Mouse (Mus musculus) liver, embryonic 12.5 days (tissue): ENCODE measurements around the gene Hnrnpu. TPM values are rescaled to one million over a fixed set of nuclear protein-coding genes. Genes with fewer than 3 reads are reported as not detected.
A peak's percentile ranks its signal among the peaks of the same experiment; 100 is the strongest.
"Not testable (repeated sequence)": the region's sequence is repeated elsewhere in the genome, so short reads cannot be mapped to it uniquely, and the experiment has no call there.

Source experiments
- ATAC-seq: fragments of 200-750 bp; cut with Nextera tagmentation; 2 replicates; pipeline ENCODE4 v1.8.0; 2017; ENCODE audit warnings: moderate number of reproducible peaks, mild to moderate bottlenecking, moderate library complexity
- H3K27ac ChIP-seq: fragments of 300-500 bp; sonication (generic); 2 replicates; pipeline ENCODE4 v1.5.1; 2016; ENCODE audit warnings: mild to moderate bottlenecking
- H3K27me3 ChIP-seq: fragments of 300-500 bp; sonication (generic); replicated peaks from 2 replicates; pipeline ENCODE4 v1.6.1; 2016; ENCODE audit warnings: mild to moderate bottlenecking, moderate library complexity
- H3K36me3 ChIP-seq: fragments of 300-500 bp; sonication (generic); 2 replicates; pipeline ENCODE4 v1.6.1; 2016; ENCODE audit warnings: mild to moderate bottlenecking, moderate library complexity
- H3K4me1 ChIP-seq: fragments of 300-500 bp; sonication (generic); 2 replicates; pipeline ENCODE4 v1.6.1; 2016
- H3K4me2 ChIP-seq: fragments of 300-500 bp; sonication (generic); 2 replicates; pipeline ENCODE4 v1.6.1; 2016; ENCODE audit warnings: mild to moderate bottlenecking, moderate library complexity
- H3K4me3 ChIP-seq: fragments of 300-500 bp; sonication (generic); 2 replicates; pipeline ENCODE4 v1.5.1; 2016; ENCODE audit warnings: mild to moderate bottlenecking, moderate library complexity
- H3K9ac ChIP-seq: fragments of 300-500 bp; sonication (generic); 2 replicates; pipeline ENCODE4 v1.6.1; 2016; ENCODE audit warnings: mild to moderate bottlenecking, moderate library complexity
- H3K9me3 ChIP-seq: fragments of 300-500 bp; sonication (generic); replicated peaks from 2 replicates; pipeline ENCODE4 v1.6.1; 2016; ENCODE audit warnings: mild to moderate bottlenecking, moderate library complexity
- WGBS: fragments of 180-500 bp; shearing (Covaris S2); methylation state at CpG from one replicate; pipeline ENCODE4 v1.1.7; 2016; ENCODE audit not compliant: insufficient replicate concordance; 5-methylcytosine and 5-hydroxymethylcytosine counted together
- polyA plus RNA-seq: library from polyadenylated mRNA; unstranded; fragments of >200 nt; fragmentation: Nextera tagmentation; extraction: Ambion mirVana; gene quantifications from 2 replicates; pipeline ENCODE4 v1.2.1, GENCODE M21; 2016

The Hnrnpu gene
- polyA plus RNA-seq, 1 experiment from 2014 or later: 556 TPM

DNA sequence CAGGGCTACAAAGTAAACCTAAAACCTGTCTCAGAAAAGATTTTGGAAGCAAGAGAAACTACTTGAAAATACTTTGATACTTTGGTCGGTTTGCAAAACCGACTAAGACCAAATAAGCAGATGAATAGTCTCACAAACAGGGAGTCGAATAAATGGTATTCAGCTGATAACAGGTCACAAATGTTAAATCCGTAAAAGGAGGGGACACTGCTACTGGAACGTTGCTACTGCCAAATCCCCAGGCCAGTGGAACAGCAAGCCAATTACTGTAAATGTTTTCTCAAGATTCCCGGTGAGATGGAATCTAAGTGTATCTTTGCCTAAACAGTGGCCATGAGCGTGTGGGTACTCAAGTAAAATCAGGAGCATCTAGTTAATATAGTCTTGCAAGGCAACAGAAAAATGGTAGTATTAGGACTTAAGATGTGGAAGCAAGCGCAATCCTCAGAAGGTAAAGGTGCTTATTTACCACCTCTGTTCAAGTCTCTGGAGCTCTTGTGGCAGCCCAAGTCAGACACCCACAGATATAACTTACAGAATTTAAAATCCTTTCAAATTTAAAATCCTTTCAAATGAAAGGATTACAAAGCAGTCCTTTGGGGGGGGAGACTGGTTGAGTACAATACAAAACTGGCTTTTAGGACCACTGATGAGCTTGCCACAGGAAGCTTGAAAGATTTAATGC, 17.4 kb downstream of the Hnrnpu start:
- Histone ChIP-seq H3K9ac (peak overlapping the region; percentile 85), H3K4me1 (peaks cover 48% of the 10 kb centered on the region), H3K9me3 (no peaks in the 10 kb centered on the region), H3K4me3 (peak overlapping the region; percentile 78), H3K27me3 (no peaks in the 10 kb centered on the region), H3K4me2 (peak overlapping the region; percentile 74), H3K36me3 (peaks cover 49% of the 10 kb centered on the region), H3K27ac (peak overlapping the region; percentile 100)
- no peak for ATAC-seq
- WGBS: 20% methylated on average over 8 of the region's 8 CpGs

DNA sequence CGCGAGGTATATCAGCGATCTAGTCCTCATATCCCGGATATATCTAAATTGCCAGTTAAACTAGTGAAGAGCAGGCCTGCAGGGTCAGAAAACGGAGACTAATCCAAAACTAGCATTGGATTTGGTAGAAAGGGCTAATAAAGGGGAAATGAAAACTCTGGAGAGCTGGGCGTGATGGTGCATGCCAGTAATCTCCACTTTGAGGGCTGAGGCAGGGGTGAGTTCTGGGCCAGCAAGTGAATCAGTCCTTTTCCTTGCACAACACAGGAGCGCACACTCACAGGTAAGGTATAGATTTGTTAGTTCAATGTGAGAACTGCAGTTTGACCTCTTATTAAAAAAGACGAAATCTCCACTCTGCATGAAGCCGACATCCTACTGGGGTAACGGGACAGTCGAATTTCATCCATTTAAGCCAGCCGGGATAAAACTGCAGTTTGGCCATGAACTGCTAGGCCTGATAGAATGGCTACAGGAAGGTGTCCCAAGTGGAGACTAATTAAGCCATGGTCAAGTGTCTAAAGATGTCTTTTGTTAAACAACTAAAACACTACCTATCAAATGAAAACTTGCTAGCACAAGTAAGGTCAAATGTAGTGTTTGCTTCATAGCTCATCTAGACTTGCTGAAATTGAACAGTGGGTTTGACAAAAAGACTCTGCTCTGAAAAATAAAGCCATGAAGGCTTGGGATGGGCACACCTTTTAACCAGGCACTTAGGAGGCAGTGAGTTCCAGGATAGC, 18.1 kb downstream of the Hnrnpu start:
- ATAC-seq: peak; percentile 40
- H3K4me3 ChIP-seq: peak overlapping the region; percentile 78
- under 1% methylated on average over 12 of the region's 12 CpGs for WGBS
- H3K4me1 ChIP-seq: peaks cover 48% of the 10 kb centered on the region
- H3K4me2 ChIP-seq: peak overlapping the region; percentile 74
- H3K27me3 ChIP-seq: no peaks in the 10 kb centered on the region
- H3K36me3 ChIP-seq: peaks cover 43% of the 10 kb centered on the region
- H3K9ac ChIP-seq: peak overlapping the region; percentile 85
- no peaks in the 10 kb centered on the region for H3K9me3 ChIP-seq
- peak overlapping the region; percentile 100 for H3K27ac ChIP-seq

DNA sequence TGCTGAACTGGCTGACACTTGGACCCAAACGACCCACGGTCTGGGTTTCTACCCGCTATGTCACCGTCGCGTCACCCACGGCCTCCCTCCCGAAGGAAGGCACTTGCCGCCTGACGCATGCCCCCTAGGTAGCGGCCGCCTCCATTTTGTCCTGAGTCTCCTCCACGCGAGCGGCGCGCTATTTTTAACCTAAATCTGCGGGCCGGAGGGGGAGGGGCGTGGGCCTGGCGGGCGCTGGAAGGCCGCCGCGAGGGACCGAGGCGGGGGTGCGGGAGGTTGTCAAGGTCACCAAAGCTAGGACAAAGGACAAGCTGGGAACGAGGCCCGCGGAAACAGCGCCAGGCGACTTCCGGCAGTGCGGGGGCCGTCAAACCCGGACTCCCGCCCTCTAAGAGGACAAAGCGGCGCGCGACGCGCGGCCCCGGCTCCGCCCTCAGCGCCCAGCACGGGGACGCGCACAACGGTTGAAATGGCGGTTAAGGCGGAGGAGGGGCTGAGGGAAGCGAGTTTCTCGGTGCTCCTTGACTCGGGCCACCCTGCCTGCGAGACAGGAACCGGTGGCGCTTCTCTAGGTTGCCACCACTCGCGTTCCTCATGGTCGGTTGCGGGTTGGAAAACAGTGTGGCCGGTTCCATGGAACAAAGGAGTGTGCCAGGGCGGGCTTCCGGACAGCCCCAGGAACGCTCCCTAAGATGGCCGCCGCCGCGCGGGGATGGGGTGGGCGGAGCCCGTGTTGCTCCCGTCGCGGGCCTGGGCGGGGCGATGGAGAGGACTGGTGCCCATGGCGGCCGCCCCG, 19.0 kb downstream of the Hnrnpu start, which contains the start of gene Cox20:
Gene Cox20, plus strand, starts transcription at position 742 of the 796 bp plus-strand sequence.
- peaks cover 48% of the 10 kb centered on the region for H3K4me1 ChIP-seq
- ATAC-seq: peak; percentile 92

DNA sequence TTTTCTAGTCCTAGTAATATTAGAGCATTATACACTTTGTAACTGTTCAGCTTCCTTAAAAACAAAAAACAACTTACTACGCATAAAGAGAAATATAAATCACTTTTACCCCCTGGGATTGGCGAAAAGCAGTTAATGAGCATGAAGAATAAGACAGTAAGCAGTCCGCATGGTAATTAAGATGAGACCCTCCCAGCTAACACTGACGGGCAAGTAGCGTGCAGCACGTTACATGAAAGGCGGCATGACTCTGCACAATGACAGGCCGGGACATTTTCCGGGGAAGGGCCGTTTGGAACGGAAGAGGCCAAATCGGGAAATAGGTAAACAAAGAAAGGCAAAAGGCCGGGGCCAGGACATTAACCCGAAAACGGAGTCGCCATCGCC, 19.6 kb downstream of the Hnrnpu start:
- peaks cover 31% of the 10 kb centered on the region for H3K36me3 ChIP-seq
- peak overlapping the region; percentile 85 for H3K9ac ChIP-seq
- H3K9me3 ChIP-seq: no peaks in the 10 kb centered on the region
- peaks cover 49% of the 10 kb centered on the region for H3K4me1 ChIP-seq
- H3K4me2 ChIP-seq: peak overlapping the region; percentile 74
- H3K27ac ChIP-seq: peak overlapping the region; percentile 100
- peak; percentile 64 for ATAC-seq
- under 1% methylated on average over 17 of the region's 17 CpGs for WGBS
- peak overlapping the region; percentile 78 for H3K4me3 ChIP-seq
- no peaks in the 10 kb centered on the region for H3K27me3 ChIP-seq

More for the DNA sequence above, 19.0 kb downstream of the Hnrnpu start, which contains the start of gene Cox20:
- Histone ChIP-seq H3K27me3 (no peaks in the 10 kb centered on the region), H3K9me3 (no peaks in the 10 kb centered on the region), H3K27ac (peak within 1 kb of the TSS; percentile 100), H3K4me3 (peak within 1 kb of the TSS; percentile 78), H3K36me3 (peaks cover 37% of the 10 kb centered on the region), H3K9ac (peak within 1 kb of the TSS; percentile 85), H3K4me2 (peak within 1 kb of the TSS; percentile 74)
- under 1% methylated on average over 82 of the region's 83 CpGs for WGBS

DNA sequence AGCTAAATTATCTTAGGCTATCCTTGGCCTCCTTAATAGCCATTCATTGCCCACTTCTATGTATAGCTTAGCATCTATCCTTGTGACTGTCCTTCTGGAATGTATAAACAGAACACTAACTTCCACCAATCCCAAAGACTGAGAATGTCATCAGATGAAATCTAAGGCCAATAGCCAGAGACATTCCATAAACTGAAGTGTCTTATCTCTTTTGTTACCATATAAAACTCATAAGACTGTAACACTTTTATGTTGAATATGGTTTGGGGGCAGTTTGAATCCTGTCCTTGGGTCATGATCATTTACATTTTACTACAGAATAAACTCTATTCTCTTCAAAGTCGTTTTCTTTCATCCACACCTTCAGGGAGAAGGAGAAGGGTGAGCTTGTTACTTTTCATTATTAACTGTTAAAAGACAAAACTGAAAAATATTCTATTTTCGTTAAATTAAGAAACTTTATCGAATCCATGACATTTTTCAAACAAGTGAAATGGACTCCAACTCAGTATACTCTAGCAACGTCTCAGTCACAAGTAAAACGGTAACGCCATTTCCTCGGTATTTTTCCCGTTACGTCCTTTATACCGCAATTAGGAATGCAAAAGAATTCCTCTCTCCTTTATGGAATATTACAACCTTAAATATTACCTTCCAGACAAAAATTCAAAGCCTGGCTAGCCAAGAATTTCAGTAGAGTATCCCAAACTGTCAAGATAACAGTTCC, 20.2 kb downstream of the Hnrnpu start:
- Histone ChIP-seq H3K9me3 (no peaks in the 10 kb centered on the region), H3K9ac (peak overlapping the region; percentile 85), H3K4me2 (peak overlapping the region; percentile 74), H3K4me3 (peak overlapping the region; percentile 78), H3K27me3 (no peaks in the 10 kb centered on the region), H3K36me3 (peaks cover 26% of the 10 kb centered on the region), H3K27ac (peak overlapping the region; percentile 100), H3K4me1 (peaks cover 51% of the 10 kb centered on the region)
- WGBS: 28% methylated on average over 10 of the region's 10 CpGs
- no peak for ATAC-seq

DNA sequence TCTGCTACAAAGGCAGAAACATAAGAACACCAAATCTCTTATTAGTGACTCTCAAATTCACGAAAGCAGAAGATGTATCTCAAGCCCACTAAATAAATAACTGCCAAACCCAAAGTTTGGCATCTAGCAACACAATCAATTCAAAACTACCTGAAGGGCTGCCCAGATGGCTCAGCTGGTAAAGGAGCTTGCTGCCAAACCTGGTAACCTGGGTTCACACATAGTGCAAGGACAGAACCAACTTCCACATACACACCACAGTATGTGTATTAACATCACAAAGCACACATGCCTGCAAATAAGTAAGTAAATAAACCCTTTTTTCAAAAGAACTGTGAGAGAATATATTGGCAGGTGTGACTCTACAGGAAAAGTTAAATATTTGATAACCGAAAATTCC, 23.4 kb downstream of the Hnrnpu start:
- Histone ChIP-seq H3K4me2 (no peak overlapping the region), H3K27ac (no peak overlapping the region), H3K4me3 (no peak overlapping the region), H3K27me3 (no peaks in the 10 kb centered on the region), H3K4me1 (peaks cover 33% of the 10 kb centered on the region), H3K9me3 (no peaks in the 10 kb centered on the region), H3K36me3 (0 out of 2 replicates have a peak, but pooled peaks cover 3% of the 10 kb centered on the region), H3K9ac (no peak overlapping the region)
- WGBS: 72% methylated on average over 2 of the region's 2 CpGs
- ATAC-seq: no peak

DNA sequence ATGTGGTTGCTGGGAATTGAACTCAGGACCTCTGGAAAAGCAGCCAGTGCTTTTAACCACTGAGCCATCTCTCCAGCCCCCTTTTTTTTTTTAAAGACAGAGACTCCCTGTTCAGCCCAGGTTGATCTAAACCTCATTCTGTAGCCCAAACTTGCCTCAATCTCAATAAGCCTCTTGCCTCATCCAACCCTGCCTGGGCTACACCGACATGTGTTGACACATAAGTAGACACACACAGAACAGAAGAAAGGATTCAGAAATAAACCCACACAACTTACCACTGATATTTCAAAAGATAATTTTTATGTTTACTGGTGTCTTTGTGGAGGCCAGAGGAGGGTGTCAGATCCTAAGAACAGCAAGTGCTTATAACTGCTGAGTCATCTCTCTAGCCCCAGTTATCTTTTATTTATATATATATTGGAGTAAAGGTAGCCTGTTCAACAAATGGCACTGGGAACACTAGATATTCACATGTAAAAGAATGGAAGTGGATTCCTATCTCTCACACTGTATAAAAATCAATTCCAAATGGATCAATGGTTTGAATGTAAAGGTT, 24.5 kb downstream of the Hnrnpu start:
- H3K36me3 ChIP-seq: 0 out of 2 replicates have a peak, but pooled peaks cover 3% of the 10 kb centered on the region
- peak; percentile 70 for ATAC-seq
- peaks cover 33% of the 10 kb centered on the region for H3K4me1 ChIP-seq
- H3K9ac ChIP-seq: no peak overlapping the region
- 75% methylated on average over 1 of the region's 1 CpGs for WGBS
- no peak overlapping the region for H3K4me3 ChIP-seq
- no peaks in the 10 kb centered on the region for H3K9me3 ChIP-seq
- H3K27ac ChIP-seq: peak overlapping the region; percentile 58
- H3K4me2 ChIP-seq: no peak overlapping the region
- no peaks in the 10 kb centered on the region for H3K27me3 ChIP-seq

DNA sequence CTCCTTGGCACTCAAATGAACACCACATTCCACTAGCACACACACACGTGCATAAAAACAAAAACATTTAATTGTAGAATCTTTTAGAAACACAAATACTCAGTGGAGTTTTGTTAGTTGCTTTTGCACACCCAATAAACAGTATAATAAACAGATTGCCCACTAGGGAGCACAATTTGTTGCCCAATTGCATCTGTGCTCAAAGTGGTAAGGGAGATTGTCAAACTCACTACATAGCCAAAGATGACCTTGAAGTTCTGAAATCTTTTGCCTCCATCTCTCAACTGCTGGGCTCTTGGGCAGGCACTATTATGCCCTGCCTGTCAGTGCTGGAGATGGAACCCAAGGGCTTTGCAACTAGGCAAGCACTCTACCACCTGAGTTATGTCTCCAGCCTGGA, 27.5 kb downstream of the Hnrnpu start:
- Histone ChIP-seq H3K4me2 (no peak overlapping the region), H3K9me3 (no peaks in the 10 kb centered on the region), H3K4me3 (no peak overlapping the region), H3K27ac (no peak overlapping the region), H3K4me1 (peaks cover 18% of the 10 kb centered on the region), H3K27me3 (no peaks in the 10 kb centered on the region), H3K9ac (no peak overlapping the region), H3K36me3 (0 out of 2 replicates have a peak, but pooled peaks cover 1% of the 10 kb centered on the region)
- 54% methylated on average over 1 of the region's 1 CpGs for WGBS
- no peak for ATAC-seq

DNA sequence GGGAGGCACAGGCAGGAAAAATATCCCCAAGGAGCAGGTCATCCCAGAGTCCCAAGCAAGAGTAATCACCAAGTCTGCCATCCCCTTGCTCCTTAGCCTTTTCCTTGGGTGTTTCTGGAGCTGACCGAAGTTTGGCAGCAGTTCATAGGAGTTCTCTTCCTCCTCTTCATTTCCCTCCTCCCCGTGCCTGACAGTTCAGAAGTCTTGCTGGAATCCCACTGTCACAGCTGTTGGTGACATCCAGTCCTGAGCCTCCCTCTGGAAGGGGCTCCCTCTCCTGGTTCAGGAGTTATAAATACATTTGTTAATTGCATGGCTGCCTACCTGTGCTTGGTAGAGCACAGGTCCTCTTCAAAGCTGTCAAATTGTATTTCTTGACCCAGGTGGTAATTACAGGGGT, 28.1 kb downstream of the Hnrnpu start:
- no peak for ATAC-seq
- Histone ChIP-seq H3K27ac (no peak overlapping the region), H3K4me1 (peaks cover 18% of the 10 kb centered on the region), H3K4me3 (no peak overlapping the region), H3K9me3 (no peaks in the 10 kb centered on the region), H3K4me2 (no peak overlapping the region), H3K27me3 (no peaks in the 10 kb centered on the region), H3K36me3 (no peaks in the 10 kb centered on the region), H3K9ac (no peak overlapping the region)
- WGBS: 63% methylated on average over 2 of the region's 2 CpGs

DNA sequence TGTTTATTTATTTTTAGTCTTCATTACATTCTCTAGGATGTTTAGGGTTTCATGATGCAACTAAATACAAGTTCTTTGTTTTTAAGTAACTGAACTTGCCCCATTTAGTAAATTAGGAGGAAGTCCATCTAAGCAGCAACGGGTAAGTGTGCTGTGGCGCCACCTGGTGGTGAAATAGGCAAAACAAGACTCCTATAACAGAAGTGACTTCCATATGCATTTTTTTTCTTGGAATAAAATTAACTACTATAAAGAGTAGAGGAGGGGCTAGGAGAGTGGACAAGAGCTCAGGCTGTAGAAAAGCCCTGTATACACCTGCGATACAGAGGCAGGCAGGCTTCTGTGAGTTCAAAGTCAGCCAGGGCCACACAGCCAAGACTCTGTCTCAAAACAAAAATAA, 34.2 kb downstream of the Hnrnpu start:
- H3K4me3 ChIP-seq: no peak overlapping the region
- 13% methylated on average over 3 of the region's 3 CpGs for WGBS
- 0 out of 2 replicates have a peak, but pooled peaks have one; percentile 21 for ATAC-seq
- H3K36me3 ChIP-seq: no peaks in the 10 kb centered on the region
- H3K9me3 ChIP-seq: 0 out of 2 replicates have a peak, but pooled peaks cover 6% of the 10 kb centered on the region
- no peaks in the 10 kb centered on the region for H3K27me3 ChIP-seq
- H3K4me1 ChIP-seq: 0 out of 2 replicates have a peak, but pooled peaks cover 3% of the 10 kb centered on the region
- H3K9ac ChIP-seq: no peak overlapping the region
- no peak overlapping the region for H3K4me2 ChIP-seq
- H3K27ac ChIP-seq: no peak overlapping the region

DNA sequence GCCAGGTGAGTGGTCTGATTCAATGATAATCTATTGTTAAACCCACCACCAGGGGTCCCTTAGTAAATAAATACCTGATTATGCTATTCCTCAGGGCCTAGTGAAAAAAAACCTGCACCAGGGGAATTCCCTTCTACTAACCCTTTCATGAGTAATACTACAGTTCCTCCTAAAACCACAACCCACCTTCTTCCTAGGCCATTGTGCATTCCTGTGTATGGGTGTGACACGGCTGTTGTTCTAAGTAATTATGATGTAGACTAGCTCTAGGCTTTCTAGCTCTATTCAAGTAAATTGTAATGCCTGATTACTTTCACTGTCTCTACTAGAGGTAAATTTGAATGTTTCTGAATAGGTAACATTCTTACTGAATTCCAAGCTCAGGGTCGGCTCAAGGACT, 36.3 kb downstream of the Hnrnpu start:
- H3K4me3 ChIP-seq, H3K27me3 ChIP-seq, H3K27ac ChIP-seq, H3K36me3 ChIP-seq, H3K4me1 ChIP-seq, H3K9me3 ChIP-seq, ATAC-seq, H3K9ac ChIP-seq, H3K4me2 ChIP-seq: not testable (repeated sequence)
- 57% methylated on average over 2 of the region's 2 CpGs for WGBS
